Mouse (Mus musculus): ENCODE measurements at regions not wholly inside any gene's neighbourhood (a gene's known extent, or its start where the extent isn't known, plus 50 kb on each side); places are given as distances from the start of the nearest gene placed in this dataset.
A peak's percentile ranks its signal among the peaks of the same experiment; 100 is the strongest.

GRCm38 (mm10) chr10:39230634-39231410, 67.2 kb upstream of the Ccn6 start:
- no peak for ATAC-seq (replicated peaks; ENCODE audit: low FRiP score)
- WGBS: 65% methylated on average over 14 of the region's 14 CpGs
- H3K4me1 ChIP-seq: peaks cover 12% of the 10 kb centered on the region
- no peaks in the 10 kb centered on the region for H3K9me3 ChIP-seq (replicated peaks)
- no peak overlapping the region for H3K4me3 ChIP-seq (replicated peaks)
- no peak overlapping the region for H3K27ac ChIP-seq
- no peaks in the 10 kb centered on the region for H3K36me3 ChIP-seq
- H3K27me3 ChIP-seq: no peaks in the 10 kb centered on the region
- no peak overlapping the region for H3K9ac ChIP-seq
- H3K4me2 ChIP-seq: no peak overlapping the region

GRCm38 (mm10) chr10:39229233-39229632, 65.6 kb upstream of the Ccn6 start:
- Histone ChIP-seq H3K27ac (no peak overlapping the region), H3K4me3 (replicated peaks) (no peak overlapping the region), H3K9me3 (replicated peaks) (no peaks in the 10 kb centered on the region), H3K36me3 (no peaks in the 10 kb centered on the region), H3K4me1 (peaks cover 12% of the 10 kb centered on the region), H3K9ac (no peak overlapping the region), H3K27me3 (no peaks in the 10 kb centered on the region), H3K4me2 (no peak overlapping the region)
- WGBS: 94% methylated on average over 4 of the region's 4 CpGs
- no peak for ATAC-seq (replicated peaks; ENCODE audit: low FRiP score)

- 0 out of 2 replicates have a peak overlapping the region, but pooled peaks have one; percentile 37 for H3K27ac ChIP-seq
- peak overlapping the region; percentile 14; the same call in 1 of the 2 replicates for H3K4me3 ChIP-seq (replicated peaks)
- H3K9me3 ChIP-seq (replicated peaks): no peaks in the 10 kb centered on the region
- no peaks in the 10 kb centered on the region for H3K36me3 ChIP-seq
- H3K9ac ChIP-seq: no peak overlapping the region
- ATAC-seq (replicated peaks; ENCODE audit: low FRiP score): no peak
- H3K27me3 ChIP-seq: no peaks in the 10 kb centered on the region
- peaks cover 12% of the 10 kb centered on the region for H3K4me1 ChIP-seq
- peak overlapping the region; percentile 49 for H3K4me2 ChIP-seq
- WGBS: 34% methylated on average over 5 of the region's 5 CpGs
These were observed 64.4 kb upstream of the Ccn6 start for GRCm38 (mm10) chr10:39228027-39228426.

DNA sequence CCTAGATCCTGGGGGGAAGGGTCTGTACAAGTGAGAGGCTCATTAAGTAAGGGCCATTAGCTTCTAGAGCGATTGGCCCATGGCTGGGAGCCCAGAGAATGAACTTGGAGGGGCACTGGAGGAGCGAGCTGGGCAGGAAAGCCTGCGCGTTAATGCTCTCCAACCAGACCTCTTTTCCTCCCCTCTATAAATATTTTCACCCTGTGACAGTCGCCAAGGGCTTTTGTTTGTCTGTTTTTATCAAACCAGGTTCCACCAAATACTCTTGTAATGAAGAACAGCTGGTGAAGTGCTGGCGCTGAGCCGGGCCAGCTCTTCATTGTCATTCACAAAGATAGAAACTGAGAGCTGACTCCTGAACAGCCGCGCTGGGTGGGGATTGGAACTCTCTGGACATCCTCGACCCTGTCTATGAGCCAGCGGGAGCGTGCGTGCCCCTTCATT, 63.9 kb upstream of the Ccn6 start:
- Histone ChIP-seq H3K27ac (0 out of 2 replicates have a peak overlapping the region, but pooled peaks have one; percentile 37), H3K9ac (no peak overlapping the region), H3K4me3 (replicated peaks) (peak overlapping the region; percentile 14; the same call in 1 of the 2 replicates), H3K36me3 (no peaks in the 10 kb centered on the region), H3K4me1 (peaks cover 12% of the 10 kb centered on the region), H3K27me3 (no peaks in the 10 kb centered on the region), H3K4me2 (peak overlapping the region; percentile 49), H3K9me3 (replicated peaks) (no peaks in the 10 kb centered on the region)
- no peak for ATAC-seq (replicated peaks; ENCODE audit: low FRiP score)
- WGBS: 18% methylated on average over 13 of the region's 13 CpGs

DNA sequence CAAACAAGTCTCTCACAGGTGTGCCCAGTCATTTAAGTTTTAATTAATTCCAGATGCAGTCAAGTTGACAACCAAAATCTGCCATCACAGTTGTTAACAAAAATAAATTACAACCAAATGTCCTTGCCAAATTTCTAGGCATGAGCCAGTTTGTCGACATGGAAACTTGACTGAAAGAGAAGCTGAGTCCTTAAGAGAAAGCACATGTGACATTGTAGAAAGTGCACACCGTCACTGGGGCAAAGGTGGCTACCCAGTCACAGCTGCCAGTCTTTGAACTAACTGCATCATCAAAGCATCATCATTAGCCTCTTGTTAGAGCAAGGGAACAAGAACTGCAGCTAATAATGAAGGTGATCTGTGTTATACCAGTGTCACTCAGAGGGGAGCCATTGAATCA, 62.9 kb upstream of the Ccn6 start:
- Histone ChIP-seq H3K9ac (no peak overlapping the region), H3K36me3 (no peaks in the 10 kb centered on the region), H3K27me3 (no peaks in the 10 kb centered on the region), H3K4me2 (no peak overlapping the region), H3K9me3 (replicated peaks) (no peaks in the 10 kb centered on the region), H3K27ac (no peak overlapping the region), H3K4me3 (replicated peaks) (no peak overlapping the region), H3K4me1 (peaks cover 12% of the 10 kb centered on the region)
- ATAC-seq (replicated peaks; ENCODE audit: low FRiP score): no peak
- WGBS: 43% methylated on average over 2 of the region's 2 CpGs

GRCm38 (mm10) chr10:39224449-39225094, 61.0 kb upstream of the Ccn6 start:
- H3K4me1 ChIP-seq: peaks cover 12% of the 10 kb centered on the region
- no peaks in the 10 kb centered on the region for H3K36me3 ChIP-seq
- no peak overlapping the region for H3K9ac ChIP-seq
- H3K4me3 ChIP-seq (replicated peaks): no peak overlapping the region
- H3K27me3 ChIP-seq: no peaks in the 10 kb centered on the region
- H3K9me3 ChIP-seq (replicated peaks): no peaks in the 10 kb centered on the region
- 50% methylated on average over 5 of the region's 5 CpGs for WGBS
- no peak overlapping the region for H3K4me2 ChIP-seq
- ATAC-seq (replicated peaks; ENCODE audit: low FRiP score): no peak
- no peak overlapping the region for H3K27ac ChIP-seq

DNA sequence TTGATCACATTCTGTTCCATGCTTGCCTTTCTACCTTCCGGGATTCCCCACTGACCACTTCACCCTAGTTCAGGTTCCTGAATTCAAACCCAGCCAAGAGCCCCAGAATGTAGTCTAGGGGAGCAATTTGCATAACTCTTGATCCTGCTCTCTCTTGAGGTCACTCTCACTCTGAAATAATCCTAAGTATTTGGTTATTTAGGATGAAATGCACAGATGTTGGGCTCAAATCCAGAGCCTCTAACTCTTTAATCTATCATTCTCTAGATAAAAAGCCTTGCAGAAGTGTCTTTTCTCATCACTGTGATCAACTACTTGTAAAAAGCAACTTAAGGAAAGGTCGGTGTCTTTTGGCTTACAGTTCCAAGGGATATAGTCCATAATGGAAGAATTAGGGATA, 57.4 kb upstream of the Ccn6 start:
- H3K9ac ChIP-seq: no peak overlapping the region
- no peak overlapping the region for H3K4me3 ChIP-seq (replicated peaks)
- H3K4me1 ChIP-seq: no peaks in the 10 kb centered on the region
- no peak overlapping the region for H3K27ac ChIP-seq
- no peak overlapping the region for H3K4me2 ChIP-seq
- no peaks in the 10 kb centered on the region for H3K27me3 ChIP-seq
- WGBS: 89% methylated on average over 2 of the region's 2 CpGs
- H3K9me3 ChIP-seq (replicated peaks): no peaks in the 10 kb centered on the region
- no peak for ATAC-seq (replicated peaks; ENCODE audit: low FRiP score)
- H3K36me3 ChIP-seq: no peaks in the 10 kb centered on the region

- WGBS: 91% methylated on average over 2 of the region's 2 CpGs
- Histone ChIP-seq H3K4me2 (no peak overlapping the region), H3K9me3 (replicated peaks) (no peaks in the 10 kb centered on the region), H3K4me1 (no peaks in the 10 kb centered on the region), H3K27ac (no peak overlapping the region), H3K4me3 (replicated peaks) (no peak overlapping the region), H3K9ac (no peak overlapping the region), H3K36me3 (no peaks in the 10 kb centered on the region), H3K27me3 (no peaks in the 10 kb centered on the region)
- ATAC-seq (replicated peaks; ENCODE audit: low FRiP score): no peak
These were observed 55.8 kb upstream of the Ccn6 start for GRCm38 (mm10) chr10:39219366-39219765.

DNA sequence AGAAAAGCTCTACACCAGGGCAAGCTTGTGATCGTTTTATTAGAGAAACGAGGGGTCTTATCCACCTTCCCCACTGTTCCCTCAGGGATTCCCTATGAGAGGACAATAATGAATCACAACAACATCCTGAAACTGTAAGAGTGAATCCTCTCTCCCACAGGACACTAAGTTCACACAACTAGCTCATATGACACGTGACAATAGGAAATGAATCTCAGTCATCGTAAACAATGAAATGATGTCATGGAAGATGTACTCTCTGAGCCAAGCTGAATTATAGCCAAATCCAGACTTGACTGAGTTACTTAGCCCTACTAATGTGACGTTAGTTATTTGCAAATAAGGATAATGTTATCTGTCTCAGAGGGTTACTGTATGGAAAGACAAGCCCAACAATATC, 54.6 kb upstream of the Ccn6 start:
- no peaks in the 10 kb centered on the region for H3K9me3 ChIP-seq (replicated peaks)
- H3K36me3 ChIP-seq: no peaks in the 10 kb centered on the region
- WGBS: 82% methylated on average over 5 of the region's 5 CpGs
- H3K9ac ChIP-seq: no peak overlapping the region
- H3K27ac ChIP-seq: no peak overlapping the region
- H3K27me3 ChIP-seq: no peaks in the 10 kb centered on the region
- ATAC-seq (replicated peaks; ENCODE audit: low FRiP score): no peak
- H3K4me1 ChIP-seq: no peaks in the 10 kb centered on the region
- no peak overlapping the region for H3K4me2 ChIP-seq
- no peak overlapping the region for H3K4me3 ChIP-seq (replicated peaks)

- no peaks in the 10 kb centered on the region for H3K4me1 ChIP-seq
- no peak overlapping the region for H3K9ac ChIP-seq
- H3K4me3 ChIP-seq (replicated peaks): no peak overlapping the region
- H3K27ac ChIP-seq: no peak overlapping the region
- WGBS: 80% methylated on average over 14 of the region's 14 CpGs
- H3K9me3 ChIP-seq (replicated peaks): no peaks in the 10 kb centered on the region
- no peak for ATAC-seq (replicated peaks; ENCODE audit: low FRiP score)
- H3K36me3 ChIP-seq: no peaks in the 10 kb centered on the region
- H3K4me2 ChIP-seq: no peak overlapping the region
- no peaks in the 10 kb centered on the region for H3K27me3 ChIP-seq
These were observed 52.7 kb upstream of the Ccn6 start for GRCm38 (mm10) chr10:39216142-39216904.

GRCm38 (mm10) chr10:39214563-39214962, 51.0 kb upstream of the Ccn6 start:
- no peak overlapping the region for H3K4me3 ChIP-seq (replicated peaks)
- H3K9me3 ChIP-seq (replicated peaks): no peaks in the 10 kb centered on the region
- no peak overlapping the region for H3K27ac ChIP-seq
- H3K4me2 ChIP-seq: no peak overlapping the region
- H3K36me3 ChIP-seq: no peaks in the 10 kb centered on the region
- 75% methylated on average over 4 of the region's 4 CpGs for WGBS
- H3K27me3 ChIP-seq: no peaks in the 10 kb centered on the region
- no peak for ATAC-seq (replicated peaks; ENCODE audit: low FRiP score)
- no peak overlapping the region for H3K9ac ChIP-seq
- peaks cover 2% of the 10 kb centered on the region; the same call in 1 of the 2 replicates for H3K4me1 ChIP-seq

All from kidney, embryonic 15.5 days (tissue).